Mouse (Mus musculus): ENCODE data around the gene Abhd5.
"Not testable (repeated sequence)": the region's sequence is repeated elsewhere in the genome, so short reads cannot be mapped to it uniquely, and the experiment has no call there.

The Abhd5 gene

GRCm38 (mm10) chr9:122351303-122352024 is at the start of gene Abhd5:
Gene Abhd5, plus strand, starts transcription at chr9:122351608.
- DNase-seq (ENCODE audit: low read depth in 2 of 2, low spot score in 2 of 2): peak; percentile 89 to 91

- no peak for DNase-seq (ENCODE audit: low read depth in 2 of 2, low spot score in 2 of 2)
These were observed 46.1 kb upstream of the Abhd5 start for GRCm38 (mm10) chr9:122305302-122305701.

GRCm38 (mm10) chr9:122309013-122309980 is 42.1 kb upstream of the Abhd5 start:
- no peak for DNase-seq (ENCODE audit: low read depth in 2 of 2, low spot score in 2 of 2)

- peak; percentile 76 to 81 for DNase-seq (ENCODE audit: low read depth in 2 of 2, low spot score in 2 of 2)
These were observed 40.8 kb upstream of the Abhd5 start for GRCm38 (mm10) chr9:122310613-122311049.

GRCm38 (mm10) chr9:122311051-122311760 is 40.2 kb upstream of the Abhd5 start:
- DNase-seq (ENCODE audit: low read depth in 2 of 2, low spot score in 2 of 2): no peak

GRCm38 (mm10) chr9:122312296-122312990 is 39.0 kb upstream of the Abhd5 start:
- DNase-seq (ENCODE audit: low read depth in 2 of 2, low spot score in 2 of 2): no peak

- not testable (repeated sequence) for DNase-seq (ENCODE audit: low read depth in 2 of 2, low spot score in 2 of 2)
These were observed 38.3 kb upstream of the Abhd5 start for GRCm38 (mm10) chr9:122313128-122313527.

- no peak for DNase-seq (ENCODE audit: low read depth in 2 of 2, low spot score in 2 of 2)
These were observed 37.0 kb upstream of the Abhd5 start for GRCm38 (mm10) chr9:122314386-122314785.

GRCm38 (mm10) chr9:122314942-122315341 is 36.5 kb upstream of the Abhd5 start:
- DNase-seq (ENCODE audit: low read depth in 2 of 2, low spot score in 2 of 2): no peak

GRCm38 (mm10) chr9:122315501-122315900 is 35.9 kb upstream of the Abhd5 start:
- no peak for DNase-seq (ENCODE audit: low read depth in 2 of 2, low spot score in 2 of 2)

GRCm38 (mm10) chr9:122316562-122316961 is 34.8 kb upstream of the Abhd5 start:
- DNase-seq (ENCODE audit: low read depth in 2 of 2, low spot score in 2 of 2): no peak

GRCm38 (mm10) chr9:122320626-122321025 is 30.8 kb upstream of the Abhd5 start:
- DNase-seq (ENCODE audit: low read depth in 2 of 2, low spot score in 2 of 2): no peak

- DNase-seq (ENCODE audit: low read depth in 2 of 2, low spot score in 2 of 2): no peak
These were observed 29.1 kb upstream of the Abhd5 start for GRCm38 (mm10) chr9:122322356-122322755.

GRCm38 (mm10) chr9:122325996-122326395 is 25.4 kb upstream of the Abhd5 start:
- DNase-seq (ENCODE audit: low read depth in 2 of 2, low spot score in 2 of 2): no peak

GRCm38 (mm10) chr9:122328199-122328598 is 23.2 kb upstream of the Abhd5 start:
- DNase-seq (ENCODE audit: low read depth in 2 of 2, low spot score in 2 of 2): no peak

- no peak for DNase-seq (ENCODE audit: low read depth in 2 of 2, low spot score in 2 of 2)
These were observed 14.7 kb upstream of the Abhd5 start for GRCm38 (mm10) chr9:122336677-122337076.

GRCm38 (mm10) chr9:122337510-122337931 is 13.9 kb upstream of the Abhd5 start:
- no peak for DNase-seq (ENCODE audit: low read depth in 2 of 2, low spot score in 2 of 2)

- no peak for DNase-seq (ENCODE audit: low read depth in 2 of 2, low spot score in 2 of 2)
These were observed 11.4 kb upstream of the Abhd5 start for GRCm38 (mm10) chr9:122339972-122340371.

- no peak for DNase-seq (ENCODE audit: low read depth in 2 of 2, low spot score in 2 of 2)
These were observed 8.0 kb upstream of the Abhd5 start for GRCm38 (mm10) chr9:122343399-122343798.

- no peak for DNase-seq (ENCODE audit: low read depth in 2 of 2, low spot score in 2 of 2)
These were observed 6.8 kb upstream of the Abhd5 start for GRCm38 (mm10) chr9:122344560-122344959.

GRCm38 (mm10) chr9:122345291-122345690 is 6.1 kb upstream of the Abhd5 start:
- DNase-seq (ENCODE audit: low read depth in 2 of 2, low spot score in 2 of 2): no peak
